Mouse (Mus musculus) hindbrain, embryonic 15.5 days (tissue): ENCODE measurements at regions not wholly inside any gene's neighbourhood (a gene's known extent, or its start where the extent isn't known, plus 50 kb on each side); places are given as distances from the start of the nearest gene placed in this dataset.
A peak's percentile ranks its signal among the peaks of the same experiment; 100 is the strongest.

Experiments
- ATAC-seq: fragments of 200-750 bp; cut with Nextera tagmentation; 2 replicates; pipeline ENCODE4 v1.8.0; 2017; ENCODE audit warnings: low read depth, moderate number of reproducible peaks, moderate TSS enrichment; ENCODE audit not compliant: low FRiP score
- H3K27ac ChIP-seq: fragments of 300-500 bp; sonication (generic); replicated peaks from 2 replicates; pipeline ENCODE4 v1.5.1; 2015; ENCODE audit warnings: mild to moderate bottlenecking, inconsistent platforms
- H3K27me3 ChIP-seq: fragments of 300-500 bp; sonication (generic); 2 replicates; pipeline ENCODE4 v1.6.1; 2015; ENCODE audit warnings: control low read depth, inconsistent platforms
- H3K36me3 ChIP-seq: fragments of 300-500 bp; sonication (generic); 2 replicates; pipeline ENCODE4 v1.6.1; 2015; ENCODE audit warnings: control low read depth, inconsistent platforms
- H3K4me1 ChIP-seq: fragments of 300-500 bp; sonication (generic); replicated peaks from 2 replicates; pipeline ENCODE4 v1.6.1; 2015; ENCODE audit warnings: control low read depth, inconsistent platforms
- H3K4me2 ChIP-seq: fragments of 300-500 bp; sonication (generic); 2 replicates; pipeline ENCODE4 v1.6.1; 2015; ENCODE audit warnings: moderate library complexity, mild to moderate bottlenecking, inconsistent platforms
- H3K4me3 ChIP-seq: fragments of 300-500 bp; sonication (generic); 2 replicates; pipeline ENCODE4 v1.5.1; 2015; ENCODE audit warnings: mild to moderate bottlenecking, inconsistent platforms
- H3K9ac ChIP-seq: fragments of 300-500 bp; sonication (generic); 2 replicates; pipeline ENCODE4 v1.6.1; 2015; ENCODE audit warnings: inconsistent platforms
- H3K9me3 ChIP-seq: fragments of 300-500 bp; sonication (generic); 2 replicates; pipeline ENCODE4 v1.6.1; 2016; ENCODE audit warnings: control low read depth, inconsistent platforms
- WGBS: fragments of 180-500 bp; shearing (Covaris S2); methylation state at CpG from one replicate; pipeline ENCODE4 v1.1.7; 2015; 5-methylcytosine and 5-hydroxymethylcytosine counted together

GRCm38 (mm10) chr7:125313604-125314003, 130.9 kb upstream of the Kdm8 start:
- no peak for ATAC-seq
- peaks cover 11% of the 10 kb centered on the region; the same call in 1 of the 2 replicates for H3K4me1 ChIP-seq
- H3K27me3 ChIP-seq: no peaks in the 10 kb centered on the region
- H3K9ac ChIP-seq: no peak overlapping the region
- H3K36me3 ChIP-seq: no peaks in the 10 kb centered on the region
- no peaks in the 10 kb centered on the region for H3K9me3 ChIP-seq
- H3K27ac ChIP-seq: no peak overlapping the region
- no peak overlapping the region for H3K4me2 ChIP-seq
- WGBS: 75% methylated on average over 3 of the region's 3 CpGs
- no peak overlapping the region for H3K4me3 ChIP-seq

DNA sequence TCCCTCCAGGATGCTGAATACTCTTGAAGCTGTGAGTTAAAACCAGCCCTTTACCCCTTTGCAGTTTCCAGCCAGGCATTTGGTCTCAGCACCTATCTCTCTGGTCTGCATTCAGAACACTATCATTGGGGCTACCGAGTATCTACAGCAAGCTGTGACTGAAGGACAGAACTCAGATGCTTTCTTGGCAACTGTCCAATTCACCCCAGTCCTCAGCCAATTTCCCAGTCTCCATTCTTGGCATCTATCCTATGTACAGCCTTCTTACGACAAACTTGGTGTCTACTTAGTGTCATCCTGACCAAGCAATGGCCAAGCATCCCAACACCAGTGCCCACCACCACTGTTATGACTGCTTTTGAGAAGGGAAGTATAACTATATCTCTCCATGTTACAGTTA, 109.7 kb upstream of the Kdm8 start:
- ATAC-seq: no peak
- 61% methylated on average over 2 of the region's 2 CpGs for WGBS
- H3K4me3 ChIP-seq: no peak overlapping the region
- no peaks in the 10 kb centered on the region for H3K9me3 ChIP-seq
- H3K4me1 ChIP-seq: peaks cover 4% of the 10 kb centered on the region; the same call in 1 of the 2 replicates
- H3K27me3 ChIP-seq: peaks cover 19% of the 10 kb centered on the region; the same call in 1 of the 2 replicates
- H3K36me3 ChIP-seq: no peaks in the 10 kb centered on the region
- H3K9ac ChIP-seq: no peak overlapping the region
- no peak overlapping the region for H3K4me2 ChIP-seq
- no peak overlapping the region for H3K27ac ChIP-seq

- Histone ChIP-seq H3K9ac (no peak overlapping the region), H3K4me2 (no peak overlapping the region), H3K27me3 (peaks cover 19% of the 10 kb centered on the region; the same call in 1 of the 2 replicates), H3K27ac (peak overlapping the region; percentile 41; the same call in 1 of the 2 replicates), H3K4me3 (no peak overlapping the region), H3K4me1 (peaks cover 12% of the 10 kb centered on the region), H3K36me3 (no peaks in the 10 kb centered on the region), H3K9me3 (no peaks in the 10 kb centered on the region)
- ATAC-seq: peak; percentile 91
- 32% methylated on average over 3 of the region's 3 CpGs for WGBS
Observed at GRCm38 (mm10) chr7:125335586-125336165, 108.8 kb upstream of the Kdm8 start.

DNA sequence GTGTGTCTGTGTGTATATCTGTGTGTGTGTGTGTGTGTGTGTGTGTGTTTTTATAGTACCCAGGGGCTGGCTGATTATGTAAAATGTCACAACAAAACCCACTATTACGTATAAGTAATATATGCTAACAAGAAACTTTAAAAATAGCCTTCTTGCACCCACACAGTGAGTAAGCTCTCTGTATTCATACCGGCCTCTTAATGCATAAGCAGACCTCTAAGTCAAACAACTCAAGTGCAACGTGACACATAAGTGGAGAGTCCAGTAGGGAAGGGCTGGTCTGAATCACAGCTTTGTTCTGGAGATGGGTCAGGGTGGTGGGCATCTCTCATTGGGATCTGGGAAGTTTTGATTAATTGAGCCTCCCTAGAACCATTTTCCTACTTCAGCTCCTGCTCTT, 107.7 kb upstream of the Kdm8 start:
- Histone ChIP-seq H3K27me3 (peaks cover 13% of the 10 kb centered on the region; the same call in 1 of the 2 replicates), H3K27ac (no peak overlapping the region), H3K9me3 (no peaks in the 10 kb centered on the region), H3K4me1 (peaks cover 17% of the 10 kb centered on the region), H3K36me3 (no peaks in the 10 kb centered on the region), H3K4me3 (no peak overlapping the region), H3K4me2 (no peak overlapping the region), H3K9ac (no peak overlapping the region)
- no peak for ATAC-seq
- WGBS: 84% methylated on average over 3 of the region's 3 CpGs

DNA sequence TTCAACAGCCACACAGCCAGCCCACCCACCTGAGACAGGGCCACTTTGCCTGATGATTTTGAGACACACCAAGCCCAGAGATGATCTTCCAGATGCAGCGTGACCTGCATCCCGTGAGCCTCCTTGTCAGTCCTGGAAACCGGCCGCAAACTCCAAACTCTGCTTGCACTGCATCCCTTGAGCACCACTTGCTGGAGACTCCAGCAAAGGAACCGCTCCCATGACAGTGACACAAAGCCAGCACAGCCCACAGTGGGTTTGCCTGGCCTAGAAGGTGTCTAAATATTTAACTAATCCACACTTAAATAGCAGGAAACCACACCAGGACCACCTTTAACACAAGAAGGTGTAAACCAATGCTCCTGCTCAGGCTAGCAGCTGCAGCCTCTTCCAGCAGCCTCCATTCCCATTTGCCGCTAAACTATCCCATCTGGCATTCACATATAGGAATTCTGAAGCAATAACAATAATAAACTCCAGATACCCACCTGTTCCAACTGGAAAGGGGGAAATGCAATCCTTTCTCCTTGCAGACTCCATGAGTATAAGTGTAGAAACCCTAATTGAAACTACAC, 106.2 kb upstream of the Kdm8 start:
- 81% methylated on average over 6 of the region's 6 CpGs for WGBS
- no peak overlapping the region for H3K4me2 ChIP-seq
- no peaks in the 10 kb centered on the region for H3K36me3 ChIP-seq
- no peaks in the 10 kb centered on the region for H3K9me3 ChIP-seq
- H3K4me1 ChIP-seq: peaks cover 17% of the 10 kb centered on the region
- H3K27me3 ChIP-seq: peaks cover 9% of the 10 kb centered on the region
- H3K9ac ChIP-seq: no peak overlapping the region
- H3K4me3 ChIP-seq: no peak overlapping the region
- H3K27ac ChIP-seq: no peak overlapping the region
- no peak for ATAC-seq

GRCm38 (mm10) chr7:125340326-125340905, 104.1 kb upstream of the Kdm8 start:
- peak; percentile 55; the same call in 1 of the 2 replicates for ATAC-seq
- Histone ChIP-seq H3K4me2 (peak overlapping the region; percentile 41), H3K4me1 (peaks cover 17% of the 10 kb centered on the region), H3K9me3 (no peaks in the 10 kb centered on the region), H3K4me3 (no peak overlapping the region), H3K27me3 (peaks cover 9% of the 10 kb centered on the region; the same call in 1 of the 2 replicates), H3K9ac (no peak overlapping the region), H3K36me3 (no peaks in the 10 kb centered on the region), H3K27ac (peak overlapping the region; percentile 44)
- 27% methylated on average over 14 of the region's 14 CpGs for WGBS

DNA sequence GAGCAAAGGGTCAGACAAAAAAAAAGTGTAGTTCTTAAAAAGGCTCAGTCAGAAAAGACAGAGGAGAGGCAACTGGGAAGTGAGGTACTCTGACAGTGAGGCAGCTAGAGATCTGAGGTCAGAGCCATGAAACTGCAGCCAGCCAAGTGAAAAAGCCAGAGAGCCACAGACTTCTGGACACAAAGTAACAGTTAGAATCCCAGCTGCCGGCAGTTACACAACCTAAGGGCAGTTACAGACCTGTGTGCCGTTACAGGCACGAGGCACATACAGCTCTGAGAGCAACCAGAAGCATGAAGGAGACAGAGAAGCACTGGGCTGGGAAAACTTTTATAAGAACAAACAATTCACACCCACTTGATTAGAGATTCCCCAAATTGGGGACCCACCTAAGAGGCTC, 94.9 kb upstream of the Kdm8 start:
- no peak overlapping the region for H3K4me3 ChIP-seq
- peaks cover under 1% of the 10 kb centered on the region; the same call in 1 of the 2 replicates for H3K4me1 ChIP-seq
- ATAC-seq: no peak
- no peak overlapping the region for H3K4me2 ChIP-seq
- H3K27ac ChIP-seq: no peak overlapping the region
- no peak overlapping the region for H3K9ac ChIP-seq
- H3K9me3 ChIP-seq: no peaks in the 10 kb centered on the region
- WGBS: 77% methylated on average over 3 of the region's 3 CpGs
- peaks cover 4% of the 10 kb centered on the region; the same call in 1 of the 2 replicates for H3K27me3 ChIP-seq
- no peaks in the 10 kb centered on the region for H3K36me3 ChIP-seq

- Histone ChIP-seq H3K36me3 (no peaks in the 10 kb centered on the region), H3K27me3 (no peaks in the 10 kb centered on the region), H3K4me2 (no peak overlapping the region), H3K27ac (no peak overlapping the region), H3K4me3 (no peak overlapping the region), H3K9ac (no peak overlapping the region), H3K9me3 (no peaks in the 10 kb centered on the region), H3K4me1 (peaks cover 8% of the 10 kb centered on the region; the same call in 1 of the 2 replicates)
- no peak for ATAC-seq
- WGBS: 86% methylated on average over 1 of the region's 1 CpGs
Observed at GRCm38 (mm10) chr7:125354211-125354610, 90.3 kb upstream of the Kdm8 start.

DNA sequence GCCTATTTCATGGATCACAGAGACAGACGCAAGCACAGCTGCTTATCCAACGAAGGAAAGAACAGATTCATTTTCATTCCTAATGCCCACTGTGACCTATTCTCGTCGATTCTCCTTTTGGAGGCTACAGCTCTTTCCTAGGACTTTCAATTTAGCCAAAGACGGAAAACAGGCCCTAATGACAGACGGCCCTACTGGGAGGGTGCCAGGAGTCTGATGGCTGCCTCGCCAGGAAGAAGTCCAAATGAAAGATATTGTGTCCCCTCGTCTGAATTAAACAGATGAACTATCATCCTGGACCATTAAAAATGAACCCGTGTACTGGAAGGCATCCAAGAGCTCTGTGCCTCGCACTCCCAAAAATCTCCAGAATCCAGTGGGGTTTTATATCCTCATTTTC, 89.5 kb upstream of the Kdm8 start:
- Histone ChIP-seq H3K4me3 (no peak overlapping the region), H3K36me3 (no peaks in the 10 kb centered on the region), H3K9ac (no peak overlapping the region), H3K9me3 (no peaks in the 10 kb centered on the region), H3K27me3 (no peaks in the 10 kb centered on the region), H3K4me1 (peaks cover 8% of the 10 kb centered on the region; the same call in 1 of the 2 replicates), H3K27ac (no peak overlapping the region), H3K4me2 (no peak overlapping the region)
- 42% methylated on average over 10 of the region's 10 CpGs for WGBS
- ATAC-seq: no peak

GRCm38 (mm10) chr7:125358016-125358415, 86.5 kb upstream of the Kdm8 start:
- Histone ChIP-seq H3K27me3 (no peaks in the 10 kb centered on the region), H3K36me3 (no peaks in the 10 kb centered on the region), H3K4me1 (peaks cover 8% of the 10 kb centered on the region; the same call in 1 of the 2 replicates), H3K4me3 (no peak overlapping the region), H3K9me3 (no peaks in the 10 kb centered on the region), H3K4me2 (no peak overlapping the region), H3K27ac (no peak overlapping the region), H3K9ac (no peak overlapping the region)
- ATAC-seq: no peak
- WGBS: 32% methylated on average over 4 of the region's 4 CpGs

DNA sequence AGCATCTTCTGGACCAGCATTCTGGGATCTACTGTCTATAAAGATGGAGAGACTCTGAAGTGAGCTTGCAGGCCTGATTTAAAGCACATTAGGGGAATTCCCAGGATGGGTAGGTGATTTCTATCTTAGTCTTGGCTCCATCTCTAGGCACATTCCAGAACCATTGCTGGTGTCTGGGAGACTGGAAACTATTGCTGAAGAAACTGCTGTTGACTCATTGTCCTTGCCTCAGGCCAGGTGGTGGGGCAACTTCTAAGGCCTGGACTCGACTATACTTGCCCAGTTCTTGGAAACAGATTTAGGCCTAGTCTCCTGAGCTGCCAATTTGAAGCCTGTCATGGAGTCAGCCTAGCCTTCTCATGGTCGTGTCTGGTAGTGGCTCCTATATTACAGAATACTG, 61.5 kb upstream of the Kdm8 start:
- Histone ChIP-seq H3K9me3 (no peaks in the 10 kb centered on the region), H3K9ac (no peak overlapping the region), H3K36me3 (no peaks in the 10 kb centered on the region), H3K27ac (no peak overlapping the region), H3K4me2 (no peak overlapping the region), H3K4me1 (no peaks in the 10 kb centered on the region), H3K4me3 (no peak overlapping the region), H3K27me3 (no peaks in the 10 kb centered on the region)
- no peak for ATAC-seq
- 77% methylated on average over 2 of the region's 2 CpGs for WGBS

DNA sequence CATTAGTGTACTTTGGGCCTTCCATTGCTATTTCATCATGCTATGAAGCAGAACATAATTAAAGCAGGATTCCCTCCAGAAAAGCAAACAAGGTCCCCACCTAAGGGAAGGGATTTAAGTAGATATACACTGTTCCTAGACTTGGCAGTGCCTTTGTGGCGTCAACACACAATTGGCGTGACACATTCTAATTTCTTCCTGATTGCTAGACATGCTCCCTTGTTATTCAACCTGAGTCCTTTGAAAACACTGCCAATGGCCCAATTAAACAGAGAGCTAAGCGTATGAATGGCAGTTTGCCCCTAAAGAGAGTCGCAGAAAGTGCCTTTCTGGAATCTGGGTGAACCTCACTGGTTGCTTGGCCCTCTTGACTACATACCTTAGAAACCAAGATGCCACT, 60.3 kb upstream of the Kdm8 start:
- Histone ChIP-seq H3K4me3 (no peak overlapping the region), H3K9me3 (no peaks in the 10 kb centered on the region), H3K4me2 (no peak overlapping the region), H3K4me1 (no peaks in the 10 kb centered on the region), H3K27ac (no peak overlapping the region), H3K9ac (no peak overlapping the region), H3K36me3 (no peaks in the 10 kb centered on the region), H3K27me3 (no peaks in the 10 kb centered on the region)
- no peak for ATAC-seq
- 78% methylated on average over 4 of the region's 4 CpGs for WGBS
